Mouse (Mus musculus) thymus, postnatal 36 days (tissue): ENCODE results near the gene Cass4.

Experiments used
- DNase-seq, 2 experiments: peaks; one replicate each; pipeline ENCODE4 v3.0.0; 2022; ENCODE audit warnings: mixed read lengths in 2 of 2

The Cass4 gene

DNA sequence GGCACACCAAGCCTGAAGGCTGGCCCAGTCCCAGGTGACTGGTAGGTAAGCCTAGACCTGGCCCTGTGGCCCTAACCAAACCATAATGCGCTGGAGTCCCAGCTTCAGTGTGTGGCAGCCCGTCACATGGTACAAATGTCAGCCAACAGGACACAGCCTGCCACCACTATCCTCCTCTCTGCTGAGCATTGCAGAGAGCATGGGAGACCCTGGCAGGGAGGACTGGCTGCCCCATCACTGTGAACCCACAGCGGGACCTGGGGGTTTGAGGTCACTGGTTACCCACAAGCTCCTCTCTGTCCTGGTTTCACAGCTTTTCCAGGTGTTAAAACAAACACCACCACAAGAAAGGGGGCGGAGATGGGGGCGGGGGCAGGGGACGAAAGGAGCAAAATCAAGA, 3.3 kb upstream of the Cass4 start:
- peak; percentile 45 to 57 for DNase-seq

DNA sequence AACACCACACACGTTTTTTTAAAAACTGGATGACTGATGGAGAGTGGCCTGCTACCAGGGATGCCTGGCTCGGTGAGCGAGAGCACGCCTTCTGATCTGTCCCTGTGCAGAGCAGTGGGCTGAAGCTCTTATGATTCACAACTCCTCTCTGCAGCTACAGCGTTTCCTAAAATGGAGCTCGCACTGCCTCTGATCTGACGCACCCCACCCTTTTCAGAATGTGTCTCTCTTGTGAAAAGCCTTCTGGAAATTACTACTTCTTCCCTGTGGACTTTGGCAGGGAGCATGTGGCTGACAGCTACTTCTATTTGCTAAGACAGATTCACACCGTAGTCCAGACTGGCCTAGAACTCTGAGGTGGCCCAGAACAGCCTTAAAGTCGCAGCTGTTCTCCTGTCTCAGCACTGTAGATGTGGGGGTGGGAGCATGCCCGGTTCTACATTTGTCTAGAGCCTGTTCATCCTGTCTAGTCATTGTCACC, 1.5 kb upstream of the Cass4 start:
- DNase-seq, result peak; percentile 42 to 56

DNA sequence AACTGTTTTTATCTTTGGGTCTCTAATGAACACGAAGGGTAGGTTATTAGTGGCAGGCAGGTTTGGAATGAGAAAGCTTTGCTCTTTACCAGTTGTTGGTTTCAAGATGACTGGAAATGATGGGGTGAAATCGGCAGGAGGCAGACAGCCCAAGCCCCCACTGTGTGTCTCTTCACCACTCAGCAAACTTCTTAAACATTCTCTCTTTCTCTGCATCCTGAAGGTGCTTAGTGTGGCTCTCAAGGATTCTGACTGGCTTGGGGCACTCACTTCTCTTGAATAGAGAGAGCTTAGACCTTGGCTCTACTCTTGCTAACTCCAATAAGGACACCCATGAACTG, 428 bp downstream of the Cass4 start:
- DNase-seq, result no peak

DNA sequence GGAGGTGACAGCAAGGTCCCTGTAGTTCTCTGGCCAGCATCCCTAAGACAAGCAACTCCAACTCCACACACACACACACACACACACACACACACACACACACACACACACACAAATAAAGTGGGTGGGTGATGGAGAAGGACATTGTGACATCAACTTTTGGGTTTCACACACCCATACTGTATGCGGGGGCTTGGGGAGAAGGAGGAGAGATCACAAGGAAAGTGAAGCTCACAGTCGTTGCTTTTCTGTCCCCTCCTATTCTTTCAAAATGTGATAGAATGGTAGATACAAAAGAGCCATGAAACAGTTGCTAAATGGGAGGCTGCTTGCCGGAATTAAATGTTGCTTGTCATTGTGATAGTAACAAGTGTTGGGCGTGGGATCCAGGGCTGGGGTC, 1.1 kb downstream of the Cass4 start:
- DNase-seq, result no peak

DNA sequence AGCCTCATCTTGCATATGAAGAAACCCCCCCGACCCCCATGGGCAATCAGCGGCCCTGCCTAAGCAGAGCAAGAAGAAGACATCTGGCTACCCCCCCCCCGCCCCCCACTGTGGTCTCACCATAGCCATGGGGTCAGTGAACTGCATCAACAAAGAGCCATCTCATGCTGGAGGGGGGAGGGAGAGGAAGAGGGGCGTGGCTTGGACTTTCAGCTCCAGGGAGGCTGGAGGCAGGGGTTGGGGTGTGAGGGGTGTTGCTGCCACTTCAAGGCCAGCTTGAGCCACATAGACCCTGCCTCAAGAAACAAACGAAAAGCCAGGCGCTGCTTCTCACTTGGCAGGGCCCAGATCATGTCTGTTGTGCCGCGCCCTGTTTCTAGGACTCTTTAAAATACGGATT, 2.4 kb downstream of the Cass4 start:
- no peak for DNase-seq

DNA sequence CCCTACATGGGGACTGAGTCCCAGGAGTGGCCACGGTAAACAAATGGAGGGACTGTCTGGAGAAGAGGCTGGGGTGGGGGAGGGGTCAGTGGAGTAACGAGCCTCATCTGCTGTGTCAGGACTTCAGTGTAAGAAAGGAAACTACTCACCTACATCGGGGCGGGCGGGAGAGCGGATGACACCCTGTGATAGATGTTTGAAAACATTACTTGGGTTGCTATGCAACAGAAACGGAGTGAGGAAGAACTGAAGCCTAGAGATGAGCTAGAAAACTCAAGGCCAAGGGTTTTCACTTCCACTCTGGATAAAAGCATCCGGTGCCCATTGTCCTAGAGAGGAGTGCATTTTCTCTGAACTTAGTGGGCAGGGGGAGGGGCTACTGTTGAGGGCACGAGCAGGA, 6.3 kb downstream of the Cass4 start:
- peak; percentile 38 to 59 for DNase-seq

DNA sequence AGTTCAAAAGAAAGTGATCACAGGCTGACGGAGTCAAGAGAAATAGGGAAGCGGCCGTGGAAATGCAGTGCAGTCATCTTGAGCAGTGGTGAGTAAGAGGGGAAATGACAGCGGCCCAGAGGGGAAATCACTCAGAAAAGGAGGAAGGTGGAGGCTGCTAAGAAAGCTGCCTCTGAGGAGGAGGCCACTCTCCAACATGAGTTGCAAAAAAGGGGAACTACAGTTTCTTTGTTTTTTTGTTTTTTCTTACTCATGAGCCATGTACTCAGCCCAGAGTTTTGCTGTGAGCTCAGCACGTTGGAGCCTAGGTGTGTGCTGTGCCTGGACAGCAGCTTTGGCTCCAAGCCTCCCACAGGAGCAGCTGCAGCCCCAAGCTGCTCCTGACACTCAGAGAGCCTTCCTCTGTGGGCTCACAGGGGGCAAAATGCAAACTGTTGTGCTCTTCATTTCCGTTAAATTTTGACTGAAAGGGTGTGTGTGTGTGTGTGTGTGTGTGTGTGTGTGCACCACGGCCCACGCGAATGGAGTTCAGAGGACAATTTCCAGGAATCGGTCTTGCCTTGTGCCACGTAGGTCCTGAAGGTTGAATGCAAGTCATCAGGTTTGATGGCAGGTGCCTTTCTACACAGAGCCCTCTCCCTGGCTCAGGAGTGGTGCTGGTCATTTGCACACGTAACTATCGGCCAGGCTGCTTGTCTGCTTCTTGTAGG, 7.7 kb downstream of the Cass4 start:
- DNase-seq, result peak; percentile 41 to 49

DNA sequence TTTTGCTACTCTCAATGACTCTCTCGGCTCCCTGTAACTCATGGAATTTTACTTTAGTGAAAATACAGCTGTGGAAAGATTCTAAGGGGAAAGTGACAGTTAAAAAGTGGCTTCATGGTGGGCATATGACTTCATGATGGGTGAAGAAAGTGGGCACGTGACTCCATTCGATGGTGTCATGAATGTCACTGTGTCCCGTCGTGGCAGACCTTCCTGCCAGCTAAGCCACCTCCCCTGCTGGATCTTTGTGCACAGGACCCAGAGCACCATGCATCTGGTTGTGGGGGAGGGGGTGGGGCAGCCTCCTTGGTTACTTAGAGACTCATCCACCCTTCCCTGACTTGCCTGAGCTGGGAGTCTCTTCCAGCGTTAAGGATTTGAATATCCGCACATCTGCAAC, 10.6 kb downstream of the Cass4 start:
- no peak for DNase-seq

DNA sequence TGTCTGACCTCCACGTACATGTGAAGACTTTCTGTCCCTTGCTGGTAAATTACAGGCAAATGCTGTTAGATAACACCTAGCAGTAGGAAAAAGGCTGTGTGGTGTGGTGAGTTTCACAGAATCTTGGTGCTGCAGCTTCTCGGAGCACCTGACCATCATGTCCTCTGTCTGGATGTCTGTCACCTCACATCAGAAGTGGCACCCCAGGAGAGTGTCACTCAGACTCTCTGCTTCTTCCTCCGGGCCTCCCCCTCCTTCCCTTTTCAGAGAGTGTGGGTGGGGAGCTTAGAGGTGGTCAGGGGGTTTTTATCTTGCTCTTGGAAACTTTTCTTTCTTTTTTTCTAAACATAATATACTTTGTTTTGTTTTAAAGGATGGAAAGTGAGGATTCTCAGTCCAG, 11.4 kb downstream of the Cass4 start:
- no peak for DNase-seq

DNA sequence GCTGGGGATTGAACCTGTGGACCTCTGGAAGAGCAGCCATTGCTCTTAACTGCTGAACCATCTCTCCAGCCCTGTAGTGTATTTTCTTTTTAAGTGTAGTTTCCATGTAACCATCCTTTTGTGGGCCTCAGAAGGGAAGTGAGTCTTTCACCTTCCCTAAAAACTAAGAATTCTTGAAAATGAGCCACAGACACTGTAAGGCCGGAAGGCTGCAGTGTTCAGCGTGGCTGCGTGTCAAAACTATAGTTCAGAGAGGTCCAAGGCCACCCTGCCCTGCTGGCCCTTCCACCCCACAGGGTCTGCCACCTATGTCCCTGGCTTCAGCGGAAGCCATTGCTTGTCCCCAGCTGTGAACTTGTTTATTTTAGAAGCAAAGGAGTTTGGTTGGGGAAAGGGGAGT, 12.6 kb downstream of the Cass4 start:
- DNase-seq, result no peak

DNA sequence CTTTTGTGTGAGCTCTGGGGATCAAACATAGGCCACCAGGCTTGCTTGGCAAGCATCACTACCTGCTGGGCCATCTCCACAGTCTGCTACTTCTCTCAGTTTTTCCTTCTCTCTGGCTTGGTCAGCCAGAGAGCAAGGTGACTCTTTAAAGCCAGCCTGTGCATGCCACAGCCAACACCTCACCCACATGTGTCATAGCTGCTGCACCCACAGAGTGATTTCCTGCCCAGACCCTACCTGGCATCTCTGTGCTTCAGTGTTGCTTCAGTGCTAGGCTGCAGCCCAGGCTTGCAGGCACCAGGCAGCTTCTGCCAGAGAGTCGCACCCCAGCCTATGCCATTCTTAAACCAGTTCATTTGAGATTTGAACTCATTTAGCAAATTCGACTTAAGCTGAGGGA, 13.9 kb downstream of the Cass4 start:
- peak in 1 of 2 experiments; percentile 34 for DNase-seq

DNA sequence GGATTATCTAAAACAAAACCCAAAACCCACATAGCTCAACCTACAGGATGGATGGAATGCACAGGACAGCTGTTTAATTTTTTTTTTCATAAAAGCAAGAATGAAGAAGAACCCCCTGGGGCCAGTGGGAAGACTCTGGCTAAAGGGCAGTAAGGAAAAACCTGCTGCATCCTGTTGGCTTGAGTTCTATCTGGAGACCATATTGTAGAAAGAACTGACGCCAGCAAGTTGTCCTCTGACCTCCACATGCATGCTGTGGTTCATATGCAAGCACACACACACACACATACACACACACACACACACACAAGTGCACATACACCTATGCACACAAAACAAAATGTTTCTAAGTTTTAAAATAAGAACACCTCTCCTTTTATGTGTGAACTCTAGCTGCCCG, 17.1 kb downstream of the Cass4 start:
- DNase-seq, result no peak

DNA sequence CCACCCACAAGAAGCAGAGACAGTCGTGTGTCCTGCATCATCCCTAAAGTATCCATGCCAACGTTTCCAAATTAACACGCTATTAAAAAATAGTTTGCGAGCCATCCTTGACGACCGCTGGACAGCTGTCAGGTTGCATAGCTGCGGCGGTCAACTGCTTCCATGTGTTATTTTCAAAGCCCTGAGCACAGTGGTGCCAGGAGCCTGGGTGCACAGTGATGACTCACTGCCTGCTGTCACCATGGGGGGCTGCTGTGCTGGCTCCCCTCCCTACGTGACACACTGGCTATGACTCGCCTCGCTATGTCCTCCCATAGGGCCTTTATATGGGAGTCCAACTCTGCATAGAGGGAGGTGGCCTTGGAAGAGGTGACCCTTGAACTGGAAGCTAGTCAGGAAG, 17.5 kb downstream of the Cass4 start:
- no peak for DNase-seq

DNA sequence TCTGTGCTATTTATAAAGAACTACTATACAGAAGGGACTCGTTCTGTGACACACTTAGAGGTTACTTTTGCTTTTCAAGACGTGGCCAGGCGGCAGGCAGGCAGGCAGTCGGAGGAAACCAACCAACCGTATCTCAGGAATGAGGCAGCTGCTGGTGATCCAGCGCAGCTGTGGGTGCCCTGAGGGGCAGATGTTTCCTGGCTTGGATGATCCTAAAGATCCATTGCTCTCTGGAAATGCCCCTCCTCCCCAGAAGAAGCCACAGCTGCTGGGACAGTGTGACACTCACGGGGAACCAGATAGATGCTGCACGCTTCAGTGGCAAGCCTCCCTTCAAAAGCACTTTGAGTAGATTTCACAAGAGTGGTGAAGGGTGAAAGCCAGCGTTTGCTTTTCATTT, 18.9 kb downstream of the Cass4 start:
- DNase-seq, result no peak

DNA sequence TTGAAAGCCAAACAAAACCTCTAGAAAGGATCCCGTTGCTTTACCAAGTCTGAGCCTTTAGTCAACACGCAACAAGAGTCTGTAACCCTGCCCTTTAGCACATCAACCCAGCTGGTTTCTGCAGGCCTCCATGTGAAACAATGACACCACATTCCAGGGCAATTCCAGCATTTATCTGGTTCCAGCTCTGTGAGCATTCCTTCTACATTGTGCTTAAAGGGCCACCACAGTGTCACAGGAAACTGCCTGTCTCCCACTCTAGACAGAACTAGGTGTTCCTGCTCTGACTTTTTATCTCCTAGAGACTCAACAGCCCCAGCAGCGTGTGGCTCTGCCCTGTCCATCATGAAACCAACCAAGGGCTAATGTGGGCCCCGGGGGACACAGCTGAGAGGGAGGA, 19.7 kb downstream of the Cass4 start:
- no peak for DNase-seq

DNA sequence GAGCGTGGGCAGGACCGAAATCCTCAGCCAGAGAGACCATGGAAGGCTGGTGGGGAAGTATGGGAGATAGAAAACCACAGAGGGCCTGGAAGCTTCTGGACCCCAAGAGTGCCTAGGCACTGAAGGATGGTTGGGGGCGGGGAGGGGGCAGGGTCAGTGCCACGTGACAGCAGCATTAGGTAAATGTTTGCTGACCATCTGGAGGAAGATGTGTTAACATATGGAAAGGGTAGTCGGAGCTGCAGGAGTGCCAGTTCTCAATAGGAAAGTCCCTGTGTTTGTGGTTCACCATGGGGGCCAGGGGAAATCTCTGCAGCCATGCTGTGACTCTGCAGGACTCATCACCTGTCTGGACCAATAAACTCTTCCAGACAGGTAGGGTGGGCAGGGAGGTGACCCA, 20.3 kb downstream of the Cass4 start:
- no peak for DNase-seq

DNA sequence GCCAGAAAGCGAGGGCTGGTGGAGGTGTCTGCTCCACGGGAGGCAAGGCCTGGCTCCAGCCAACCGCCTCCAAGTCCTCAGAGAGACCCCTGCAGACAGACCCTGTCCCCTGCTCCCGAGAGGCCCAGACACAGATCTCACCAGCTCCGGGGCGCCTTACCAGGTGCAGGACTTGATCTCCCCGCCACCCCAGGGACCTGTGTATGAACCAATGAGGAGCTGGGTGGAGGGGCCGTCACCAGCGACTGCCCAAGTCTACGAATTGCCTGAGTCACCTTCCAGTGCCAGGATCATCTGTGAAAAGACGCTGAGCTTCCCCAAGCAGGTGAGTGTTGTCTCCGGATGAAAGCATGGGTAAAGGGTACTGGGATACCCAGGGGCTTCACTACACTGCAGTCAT, 22.6 kb downstream of the Cass4 start:
- no peak for DNase-seq

DNA sequence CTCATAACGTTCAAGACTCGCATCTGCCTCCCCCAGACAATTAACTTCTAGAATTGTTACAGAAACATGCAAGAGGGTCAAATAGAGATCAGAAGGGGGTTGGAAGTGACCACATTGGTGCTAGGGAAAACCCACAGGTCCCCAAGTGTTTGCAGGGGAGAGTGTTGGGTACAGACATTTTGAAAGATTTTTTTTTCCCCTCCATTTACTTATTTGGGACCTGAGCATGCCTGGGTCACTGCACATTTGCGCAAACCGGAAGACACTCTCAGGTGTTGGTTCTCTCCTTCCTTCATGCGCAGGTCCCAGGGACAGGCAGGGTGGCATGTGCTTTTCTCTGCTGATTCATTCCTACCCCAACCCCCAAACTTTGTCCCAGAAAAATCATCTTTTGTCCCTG, 23.3 kb downstream of the Cass4 start:
- DNase-seq, result no peak

DNA sequence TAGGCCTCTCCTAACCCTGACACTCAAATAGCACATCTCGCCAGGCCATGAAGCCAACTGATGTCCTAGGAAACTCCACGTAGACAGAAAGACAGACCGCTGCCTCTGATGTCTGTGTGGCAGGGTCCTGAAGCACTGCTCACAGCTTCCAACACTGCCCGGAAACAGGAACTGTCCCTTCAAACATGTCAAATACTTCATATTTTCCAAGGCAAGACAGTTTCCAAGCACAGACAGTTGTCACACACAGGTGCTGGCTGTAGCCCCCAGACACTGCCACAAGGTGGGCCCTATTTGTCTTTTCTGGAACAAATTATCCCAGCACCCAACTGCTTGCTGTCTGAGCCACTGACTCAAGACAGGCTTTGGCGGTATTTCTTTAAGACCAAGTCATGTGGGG, 24.6 kb downstream of the Cass4 start:
- DNase-seq, result no peak

DNA sequence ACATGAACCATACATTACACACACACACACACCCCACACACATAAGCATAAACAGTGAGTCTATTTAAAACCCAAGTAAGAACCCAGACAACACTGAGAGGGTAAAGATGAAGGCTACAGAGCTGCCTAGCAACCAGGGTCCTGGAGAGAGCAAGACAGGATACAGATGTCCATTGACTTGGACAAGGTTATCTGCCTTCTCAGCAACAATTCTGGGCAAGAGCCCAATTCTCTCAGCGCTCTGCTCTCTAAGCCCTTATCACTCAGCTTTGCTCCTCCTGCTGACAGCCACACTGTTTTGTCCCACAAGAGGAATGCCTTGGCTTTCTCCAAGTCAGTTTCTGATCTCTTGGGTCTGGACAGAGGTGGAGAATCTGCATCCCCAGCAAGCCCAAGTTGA, 37.0 kb downstream of the Cass4 start:
- DNase-seq, result no peak

DNA sequence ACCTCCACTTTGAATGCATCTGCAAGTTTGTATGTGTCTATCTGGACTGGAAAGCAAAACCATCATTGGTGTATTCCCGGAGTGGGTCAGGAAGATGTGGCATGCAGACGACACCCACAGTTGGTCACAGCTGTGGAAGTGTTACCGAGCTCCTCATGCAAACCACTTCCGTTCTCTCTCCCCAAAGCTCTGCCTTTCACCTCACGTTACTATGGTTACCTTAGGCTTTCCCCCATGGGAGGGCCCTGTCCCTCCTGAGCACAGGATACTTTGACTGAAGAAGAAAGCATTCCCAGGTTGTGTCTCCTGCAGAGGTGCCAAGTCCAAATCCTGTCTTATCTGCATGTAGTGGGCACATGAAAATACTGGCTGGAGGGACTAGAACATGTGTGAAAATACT, 40.2 kb downstream of the Cass4 start:
- peak; percentile 76 to 85 for DNase-seq

DNA sequence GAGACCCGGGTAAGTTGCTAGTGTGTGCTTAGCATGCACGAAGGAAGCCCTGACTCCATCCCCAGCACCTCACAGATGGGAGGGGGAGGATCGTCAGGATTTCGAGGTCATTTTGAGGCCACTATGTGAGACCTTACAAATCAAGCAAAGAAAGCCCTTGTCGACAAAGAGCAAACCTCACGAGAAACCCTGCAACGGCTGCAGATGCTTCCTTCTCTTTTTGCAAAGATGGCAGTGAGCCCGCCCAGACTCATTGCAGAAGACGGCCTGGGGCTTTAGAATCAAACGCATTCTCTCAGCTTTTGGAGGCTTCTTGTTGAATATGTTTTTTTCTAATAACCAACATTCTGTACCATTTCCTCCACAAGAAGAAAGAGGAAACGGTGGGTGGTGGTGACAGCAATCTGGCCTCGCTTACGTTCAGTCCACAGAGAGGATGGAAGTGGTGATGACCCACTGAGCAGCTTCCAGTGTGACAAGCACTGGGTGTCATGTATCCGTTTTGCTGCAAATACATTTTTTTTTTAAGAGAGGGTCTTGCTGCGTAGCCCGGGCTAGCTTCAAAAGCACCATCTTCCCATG, 43.9 kb downstream of the Cass4 start:
- no peak for DNase-seq

DNA sequence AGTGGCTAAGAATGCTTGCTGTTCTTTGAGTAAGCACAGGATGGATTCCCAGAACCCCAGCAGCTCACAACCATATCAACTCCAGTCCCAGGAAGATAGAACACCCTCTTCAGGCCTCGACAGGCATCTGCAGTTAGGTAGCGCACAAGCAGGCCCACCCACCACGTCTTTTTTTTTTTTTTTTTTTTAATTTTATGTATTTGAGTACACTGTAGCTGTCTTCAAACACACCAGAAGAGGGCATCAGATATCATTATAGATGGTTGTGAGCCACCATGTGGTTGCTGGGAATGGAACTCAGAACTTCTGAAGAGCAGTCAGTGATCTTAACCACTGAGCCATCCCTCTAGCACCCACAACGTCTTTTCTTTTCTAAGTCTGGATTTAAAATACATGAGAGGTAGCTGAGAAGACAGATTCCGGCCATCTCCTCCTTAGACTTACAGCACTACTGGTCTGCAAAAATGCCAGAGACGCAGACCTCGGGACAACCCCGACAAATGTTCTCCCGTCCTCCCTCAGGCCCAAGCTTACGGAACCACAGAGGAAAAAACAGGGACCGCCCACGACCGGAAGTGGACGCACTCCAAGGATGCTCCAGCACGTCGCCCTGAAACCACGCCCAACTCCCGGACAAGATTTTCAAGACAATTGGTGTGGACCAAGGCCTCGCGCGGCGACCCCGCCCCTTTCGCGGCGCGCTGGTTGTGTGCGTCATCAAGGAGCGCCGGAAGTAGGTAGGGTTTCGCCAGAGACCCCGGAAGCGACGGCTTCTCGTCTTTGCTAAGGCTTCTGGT, 46.4 kb downstream of the Cass4 start, which contains the start of gene Rtf2:
TSS of gene Rtf2 (plus strand) at position 714 of the 797 bp plus-strand sequence.
- DNase-seq, result peak; percentile 96 to 98

DNA sequence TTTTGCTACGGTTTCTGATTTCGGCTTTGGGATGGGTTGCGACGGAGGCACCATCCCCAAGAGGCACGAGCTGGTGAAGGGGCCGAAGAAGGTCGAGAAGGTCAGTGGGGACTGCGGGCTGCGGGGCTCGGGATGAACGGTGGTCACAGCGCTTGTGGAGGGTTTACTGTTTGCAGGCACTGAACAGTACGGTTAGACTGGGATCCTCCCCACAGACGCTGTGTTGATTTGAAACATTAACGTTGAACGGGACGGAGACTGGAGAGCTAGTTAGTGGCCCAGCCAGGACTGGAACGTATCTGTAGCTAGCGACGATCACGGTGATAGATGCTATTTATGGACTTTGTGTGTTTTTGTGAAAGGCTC, 47.0 kb downstream of the Cass4 start:
- DNase-seq, result no peak
